Mouse (Mus musculus) embryonic facial prominence, embryonic 11.5 days (tissue): ENCODE data around the gene Plcd3. TPM values are rescaled to one million over a fixed set of nuclear protein-coding genes. Genes with fewer than 3 reads are reported as not detected.

Source experiments
- ATAC-seq: fragments of 200-750 bp; cut with Nextera tagmentation; replicated peaks from 2 replicates; pipeline ENCODE4 v1.8.0; 2017; ENCODE audit warnings: low read depth; ENCODE audit not compliant: insufficient number of reproducible peaks, low FRiP score, low TSS enrichment
- DNase-seq: peaks from one replicate; pipeline ENCODE4 v3.0.0-alpha.2; 2015; ENCODE audit warnings: low spot score
- H3K27ac ChIP-seq: fragments of 300-500 bp; sonication (generic); replicated peaks from 2 replicates; pipeline ENCODE4 v1.5.1; 2014; ENCODE audit warnings: mild to moderate bottlenecking, low read depth, low read length, control low read depth
- H3K27me3 ChIP-seq: fragments of 300-500 bp; sonication (generic); 2 replicates; pipeline ENCODE4 v1.6.1; 2014; ENCODE audit warnings: mild to moderate bottlenecking, low read length, moderate library complexity, mixed read lengths; ENCODE audit not compliant: control insufficient read depth, insufficient read depth
- H3K36me3 ChIP-seq: fragments of 300-500 bp; sonication (generic); replicated peaks from 2 replicates; pipeline ENCODE4 v1.6.1; 2014; ENCODE audit warnings: low read depth, mild to moderate bottlenecking, low read length, moderate library complexity, mixed read lengths; ENCODE audit not compliant: control insufficient read depth, insufficient read depth
- H3K4me1 ChIP-seq: fragments of 300-500 bp; sonication (generic); 2 replicates; pipeline ENCODE4 v1.6.1; 2014; ENCODE audit warnings: low read length, mixed read lengths; ENCODE audit not compliant: control insufficient read depth, insufficient read depth
- H3K4me2 ChIP-seq: fragments of 300-500 bp; sonication (generic); 2 replicates; pipeline ENCODE4 v1.6.1; 2014; ENCODE audit warnings: low read depth, mild to moderate bottlenecking, control low read depth, low read length, moderate library complexity
- H3K4me3 ChIP-seq: fragments of 300-500 bp; sonication (generic); 2 replicates; pipeline ENCODE4 v1.5.1; 2014; ENCODE audit warnings: low read depth, low read length, control low read depth
- H3K9ac ChIP-seq: fragments of 300-500 bp; sonication (generic); replicated peaks from 2 replicates; pipeline ENCODE4 v1.6.1; 2014; ENCODE audit warnings: mild to moderate bottlenecking, control low read depth, low read length
- H3K9me3 ChIP-seq: fragments of 300-500 bp; sonication (generic); replicated peaks from 2 replicates; pipeline ENCODE4 v1.6.1; 2016; ENCODE audit warnings: mild to moderate bottlenecking, low read length, inconsistent platforms, mixed read lengths; ENCODE audit not compliant: control insufficient read depth
- WGBS: fragments of 180-500 bp; shearing (Covaris S2); extraction: QIAGEN DNeasy Blood & Tissue Kit; methylation state at CpG from one replicate; pipeline ENCODE4 v1.1.7; 2014; 5-methylcytosine and 5-hydroxymethylcytosine counted together
- polyA plus RNA-seq: library from polyadenylated mRNA; unstranded; fragments of >200 nt; fragmentation: Nextera tagmentation; extraction: Ambion mirVana; gene quantifications from 2 replicates; pipeline ENCODE4 v1.2.1, GENCODE M21; 2014

The Plcd3 gene
- 0.87 and 1.1 TPM in 2 replicates for polyA plus RNA-seq

- Histone ChIP-seq H3K9me3 (no peaks in the 10 kb centered on the region), H3K4me2 (peak within 1 kb of the TSS; percentile 87), H3K4me1 (no peaks in the 10 kb centered on the region; the same call in 1 of the 2 replicates), H3K9ac (peak within 1 kb of the TSS; percentile 66), H3K4me3 (peak within 1 kb of the TSS; percentile 51), H3K27ac (no peak within 1 kb of the TSS), H3K36me3 (no peaks in the 10 kb centered on the region), H3K27me3 (peaks cover 29% of the 10 kb centered on the region)
- ATAC-seq: no peak
- 2% methylated on average over 34 of the region's 34 CpGs for WGBS
- DNase-seq: peak; percentile 81
Measured at GRCm38 (mm10) chr11:103101481-103101865, at the start of gene Plcd3, which contains the start of gene Acbd4. TSS of gene Plcd3 (minus strand) at chr11:103101658. TSS of gene Acbd4 (plus strand) at chr11:103101682.

GRCm38 (mm10) chr11:103149771-103150170 is 48.3 kb upstream of the Plcd3 start:
- Histone ChIP-seq H3K27me3 (no peaks in the 10 kb centered on the region), H3K36me3 (no peaks in the 10 kb centered on the region), H3K4me3 (no peak overlapping the region), H3K9me3 (no peaks in the 10 kb centered on the region), H3K4me1 (no peaks in the 10 kb centered on the region), H3K4me2 (no peak overlapping the region), H3K27ac (no peak overlapping the region), H3K9ac (no peak overlapping the region)
- no peak for ATAC-seq
- DNase-seq: no peak
- WGBS: 90% methylated on average over 4 of the region's 4 CpGs

- Histone ChIP-seq H3K36me3 (no peaks in the 10 kb centered on the region), H3K9ac (no peak overlapping the region), H3K4me1 (peaks cover 1% of the 10 kb centered on the region; the same call in 1 of the 2 replicates), H3K4me2 (no peak overlapping the region), H3K9me3 (no peaks in the 10 kb centered on the region), H3K4me3 (no peak overlapping the region), H3K27ac (no peak overlapping the region), H3K27me3 (no peaks in the 10 kb centered on the region)
- ATAC-seq (no peak), DNase-seq (no peak)
- WGBS: 60% methylated on average over 4 of the region's 4 CpGs
Measured at GRCm38 (mm10) chr11:103147766-103148165, 46.3 kb upstream of the Plcd3 start.

GRCm38 (mm10) chr11:103146386-103146785 is 44.9 kb upstream of the Plcd3 start:
- 90% methylated on average over 4 of the region's 4 CpGs for WGBS
- ATAC-seq: no peak
- Histone ChIP-seq H3K4me1 (peaks cover 8% of the 10 kb centered on the region), H3K27ac (no peak overlapping the region), H3K27me3 (no peaks in the 10 kb centered on the region), H3K9me3 (no peaks in the 10 kb centered on the region), H3K4me3 (no peak overlapping the region), H3K36me3 (no peaks in the 10 kb centered on the region), H3K9ac (no peak overlapping the region), H3K4me2 (no peak overlapping the region)
- DNase-seq: no peak

GRCm38 (mm10) chr11:103144309-103145285 is 43.1 kb upstream of the Plcd3 start:
- ATAC-seq: no peak
- no peaks in the 10 kb centered on the region for H3K9me3 ChIP-seq
- H3K27me3 ChIP-seq: no peaks in the 10 kb centered on the region
- DNase-seq: no peak
- no peak overlapping the region for H3K27ac ChIP-seq
- no peak overlapping the region for H3K9ac ChIP-seq
- H3K4me2 ChIP-seq: no peak overlapping the region
- peaks cover 8% of the 10 kb centered on the region for H3K4me1 ChIP-seq
- 20% methylated on average over 12 of the region's 12 CpGs for WGBS
- H3K4me3 ChIP-seq: no peak overlapping the region
- no peaks in the 10 kb centered on the region for H3K36me3 ChIP-seq

- H3K27ac ChIP-seq: peak overlapping the region; percentile 31; the same call in 1 of the 2 replicates
- H3K4me3 ChIP-seq: no peak overlapping the region
- ATAC-seq (peak; percentile 36; the same call in 1 of the 2 replicates), DNase-seq (peak; percentile 59)
- H3K4me1 ChIP-seq: peaks cover 8% of the 10 kb centered on the region
- no peaks in the 10 kb centered on the region; the same call in none of the 2 replicates for H3K36me3 ChIP-seq
- peak overlapping the region; percentile 27; the same call in 1 of the 2 replicates for H3K4me2 ChIP-seq
- no peaks in the 10 kb centered on the region for H3K27me3 ChIP-seq
- no peaks in the 10 kb centered on the region for H3K9me3 ChIP-seq
- WGBS: 28% methylated on average over 8 of the region's 8 CpGs
- H3K9ac ChIP-seq: peak overlapping the region; percentile 26
Measured at GRCm38 (mm10) chr11:103142441-103143182, 41.2 kb upstream of the Plcd3 start.

- peaks cover 8% of the 10 kb centered on the region for H3K4me1 ChIP-seq
- WGBS: 17% methylated on average over 1 of the region's 1 CpGs
- H3K27ac ChIP-seq: no peak overlapping the region
- H3K36me3 ChIP-seq: no peaks in the 10 kb centered on the region; the same call in none of the 2 replicates
- no peaks in the 10 kb centered on the region for H3K27me3 ChIP-seq
- no peaks in the 10 kb centered on the region for H3K9me3 ChIP-seq
- ATAC-seq: no peak
- no peak overlapping the region for H3K4me2 ChIP-seq
- no peak overlapping the region for H3K9ac ChIP-seq
- no peak for DNase-seq
- no peak overlapping the region for H3K4me3 ChIP-seq
Measured at GRCm38 (mm10) chr11:103141944-103142255, 40.4 kb upstream of the Plcd3 start.
